Mouse (Mus musculus) 3T3-L1 (cell line): Measurements from ENCODE around the gene Maml2.
A peak's percentile ranks its signal among the peaks of the same experiment; 100 is the strongest.

Source experiments
- DNase-seq: peaks from one replicate; pipeline ENCODE4 v3.0.0-alpha.2; 2015; ENCODE audit warnings: low read depth, low spot score

The Maml2 gene

GRCm38 (mm10) chr9:13491854-13492620, 194.3 kb downstream of the Maml2 start:
- peak; percentile 80 for DNase-seq

- DNase-seq, result peak; percentile 22
These were observed 195.1 kb downstream of the Maml2 start for GRCm38 (mm10) chr9:13492807-13493206.

GRCm38 (mm10) chr9:13493746-13494145, 196.0 kb downstream of the Maml2 start:
- no peak for DNase-seq

GRCm38 (mm10) chr9:13495530-13495929, 197.8 kb downstream of the Maml2 start:
- peak; percentile 36 for DNase-seq

- peak; percentile 58 for DNase-seq
These were observed 199.3 kb downstream of the Maml2 start for GRCm38 (mm10) chr9:13497016-13497415.

- DNase-seq, result peak; percentile 90
These were observed 200.1 kb downstream of the Maml2 start for GRCm38 (mm10) chr9:13497690-13498333.

- DNase-seq, result no peak
These were observed 202.3 kb downstream of the Maml2 start for GRCm38 (mm10) chr9:13500045-13500444.

GRCm38 (mm10) chr9:13505024-13505423, 207.3 kb downstream of the Maml2 start:
- DNase-seq, result no peak

- DNase-seq, result peak; percentile 49
These were observed 209.4 kb downstream of the Maml2 start for GRCm38 (mm10) chr9:13506956-13507821.

GRCm38 (mm10) chr9:13507822-13508188, 210.0 kb downstream of the Maml2 start:
- no peak for DNase-seq

GRCm38 (mm10) chr9:13509751-13510150, 212.0 kb downstream of the Maml2 start:
- no peak for DNase-seq

- no peak for DNase-seq
These were observed 213.0 kb downstream of the Maml2 start for GRCm38 (mm10) chr9:13510621-13511369.

- no peak for DNase-seq
These were observed 215.4 kb downstream of the Maml2 start for GRCm38 (mm10) chr9:13513135-13513534.

GRCm38 (mm10) chr9:13514435-13514834, 216.7 kb downstream of the Maml2 start:
- no peak for DNase-seq

- DNase-seq, result peak; percentile 32
These were observed 218.2 kb downstream of the Maml2 start for GRCm38 (mm10) chr9:13515976-13516375.

GRCm38 (mm10) chr9:13518031-13518430, 220.3 kb downstream of the Maml2 start:
- no peak for DNase-seq

- DNase-seq, result no peak
These were observed 220.7 kb downstream of the Maml2 start for GRCm38 (mm10) chr9:13518441-13518971.

- DNase-seq, result no peak
These were observed 224.5 kb downstream of the Maml2 start for GRCm38 (mm10) chr9:13522061-13522820.

- DNase-seq, result no peak
These were observed 225.3 kb downstream of the Maml2 start for GRCm38 (mm10) chr9:13523046-13523445.

- DNase-seq, result no peak
These were observed 227.3 kb downstream of the Maml2 start for GRCm38 (mm10) chr9:13525075-13525474.
